Mouse (Mus musculus): ENCODE measurements around the gene Flt1.

- TF ChIP-seq CTCF (IDR thresholded peaks at IDR 0.05 in 2 of 3, conservative IDR thresholded peaks at IDR 0.05 in 1 of 3; ENCODE audit: control insufficient read depth in 1 of 3, insufficient read depth in 1 of 3, low read depth in 2 of 3, low read length in 3 of 3, poor library complexity in 1 of 3, severe bottlenecking in 1 of 3) (no peak), USF1 (IDR thresholded peaks at IDR 0.05; ENCODE audit: low read depth, low read length) (no peak), POLR2A (IDR thresholded peaks at IDR 0.05; ENCODE audit: control insufficient read depth in 1 of 2, insufficient read depth in 1 of 2, low read depth in 1 of 2, low read length in 2 of 2, poor library complexity in 1 of 2) (no peak), EP300 (IDR thresholded peaks at IDR 0.05; ENCODE audit: low read depth in 1 of 2, low read length in 2 of 2) (no peak)
Observed at GRCm38 (mm10) chr5:147716697-147717217, 9.1 kb downstream of the Flt1 start.

Data from MEL (cell line).